Mouse (Mus musculus) CD4-positive, CD25-positive, alpha-beta regulatory T cell (primary cell): Measurements from ENCODE around the gene Cdh7. TPM values are rescaled to one million over a fixed set of nuclear protein-coding genes. Genes with fewer than 3 reads are reported as not detected.

Experiments
- polyA plus RNA-seq: library from polyadenylated mRNA; unstranded; fragments of 100-300 nt; shearing (Covaris generic); gene quantifications from one replicate; pipeline ENCODE4 v1.2.1, GENCODE M21; 2017

The Cdh7 gene
- 0.07 TPM for polyA plus RNA-seq

GRCm38 (mm10) chr1:109982064-109982808 lies at the start of gene Cdh7:
Gene Cdh7 (plus strand): TSS chr1:109982431.

